Mouse (Mus musculus) testis, adult 2 months (tissue): ENCODE results near the gene Gm17364. TPM values are rescaled to one million over a fixed set of nuclear protein-coding genes. Genes with fewer than 3 reads are reported as not detected.
A peak's percentile ranks its signal among the peaks of the same experiment; 100 is the strongest.

Experiments used
- H3K27ac ChIP-seq: fragments of 200-500 bp; 2 replicates; pipeline ENCODE4 v1.5.1; 2012; ENCODE audit warnings: low read depth, low read length; ENCODE audit not compliant: control insufficient read depth, insufficient read depth
- H3K27me3 ChIP-seq: fragments of 200-500 bp; 2 replicates; pipeline ENCODE4 v1.6.1; 2012; ENCODE audit warnings: mild to moderate bottlenecking, low read length, moderate library complexity; ENCODE audit not compliant: control insufficient read depth, insufficient read depth
- H3K36me3 ChIP-seq: fragments of 200-500 bp; 2 replicates; pipeline ENCODE4 v1.6.1; 2012; ENCODE audit warnings: mild to moderate bottlenecking, low read length; ENCODE audit not compliant: control insufficient read depth, insufficient read depth
- H3K4me1 ChIP-seq: fragments of 200-500 bp; 2 replicates; pipeline ENCODE4 v1.6.1; 2012; ENCODE audit warnings: low read length; ENCODE audit not compliant: control insufficient read depth, insufficient read depth
- H3K4me3 ChIP-seq: fragments of 200-500 bp; 2 replicates; pipeline ENCODE4 v1.5.1; 2012; ENCODE audit warnings: low read depth, mild to moderate bottlenecking, low read length, moderate library complexity, mixed read lengths; ENCODE audit not compliant: control insufficient read depth
- CTCF ChIP-seq: fragments of 200-500 bp; IDR thresholded peaks from 2 replicates; pipeline ENCODE4 v1.5.1; 2012; ENCODE audit warnings: low read depth, mild to moderate bottlenecking, inconsistent platforms, low read length, moderate library complexity; ENCODE audit not compliant: control insufficient read depth, insufficient read depth, insufficient replicate concordance
- POLR2A ChIP-seq: fragments of 200-500 bp; IDR thresholded peaks from 2 replicates; pipeline ENCODE4 v1.6.1; 2012; ENCODE audit warnings: low read depth, mild to moderate bottlenecking, inconsistent platforms, low read length, moderate library complexity; ENCODE audit not compliant: control insufficient read depth
- polyA plus RNA-seq: library from polyadenylated mRNA; depleted of rRNA; stranded (reverse); fragments of >200 nt; gene quantifications from 2 replicates; pipeline ENCODE4 v1.2.3, GENCODE M21; 2012; rRNA removed

Gm17364 gene
- not detected in 2 replicates for polyA plus RNA-seq

- TF ChIP-seq POLR2A (no peak), CTCF (no peak)
- Histone ChIP-seq H3K27ac (no peak within 1 kb of the TSS), H3K27me3 (no peaks in the 10 kb centered on the region), H3K4me3 (no peak within 1 kb of the TSS), H3K36me3 (no peaks in the 10 kb centered on the region), H3K4me1 (no peaks in the 10 kb centered on the region)
Observed at GRCm38 (mm10) chr13:41273927-41274650, at the start of gene Gm17364. Gm17364 (minus strand) TSS chr13:41273977.

GRCm38 (mm10) chr13:41321433-41321832 lies 47.7 kb upstream of the Gm17364 start:
- H3K4me3 ChIP-seq: no peak overlapping the region
- H3K27me3 ChIP-seq: no peaks in the 10 kb centered on the region
- H3K4me1 ChIP-seq: no peaks in the 10 kb centered on the region
- H3K27ac ChIP-seq: no peak overlapping the region
- H3K36me3 ChIP-seq: no peaks in the 10 kb centered on the region
- no peak for TF ChIP-seq POLR2A
- no peak for TF ChIP-seq CTCF

- TF ChIP-seq CTCF: no peak
- TF ChIP-seq POLR2A: no peak
- H3K36me3 ChIP-seq: no peaks in the 10 kb centered on the region
- no peaks in the 10 kb centered on the region for H3K27me3 ChIP-seq
- H3K4me1 ChIP-seq: no peaks in the 10 kb centered on the region
- no peak overlapping the region for H3K4me3 ChIP-seq
- H3K27ac ChIP-seq: no peak overlapping the region
Observed at GRCm38 (mm10) chr13:41320749-41321148, 47.0 kb upstream of the Gm17364 start.

- Histone ChIP-seq H3K4me1 (peaks cover 2% of the 10 kb centered on the region; the same call in 1 of the 2 replicates), H3K27me3 (no peaks in the 10 kb centered on the region), H3K4me3 (no peak overlapping the region), H3K36me3 (no peaks in the 10 kb centered on the region), H3K27ac (no peak overlapping the region)
- TF ChIP-seq CTCF: peak; percentile 36; the same call in 1 of the 2 replicates
- no peak for TF ChIP-seq POLR2A
Observed at GRCm38 (mm10) chr13:41302716-41303115, 28.9 kb upstream of the Gm17364 start.

- H3K27ac ChIP-seq: no peak overlapping the region
- no peaks in the 10 kb centered on the region for H3K27me3 ChIP-seq
- TF ChIP-seq CTCF: no peak
- TF ChIP-seq POLR2A: no peak
- peaks cover 2% of the 10 kb centered on the region for H3K4me1 ChIP-seq
- H3K36me3 ChIP-seq: no peaks in the 10 kb centered on the region
- H3K4me3 ChIP-seq: no peak overlapping the region
Observed at GRCm38 (mm10) chr13:41300037-41300436, 26.3 kb upstream of the Gm17364 start.

GRCm38 (mm10) chr13:41298996-41299395 lies 25.2 kb upstream of the Gm17364 start:
- Histone ChIP-seq H3K36me3 (no peaks in the 10 kb centered on the region), H3K4me1 (peaks cover 2% of the 10 kb centered on the region), H3K4me3 (no peak overlapping the region), H3K27me3 (no peaks in the 10 kb centered on the region), H3K27ac (no peak overlapping the region)
- TF ChIP-seq CTCF (no peak), POLR2A (no peak)

GRCm38 (mm10) chr13:41298533-41298932 lies 24.8 kb upstream of the Gm17364 start:
- Histone ChIP-seq H3K36me3 (no peaks in the 10 kb centered on the region), H3K4me3 (no peak overlapping the region), H3K27me3 (no peaks in the 10 kb centered on the region), H3K4me1 (peaks cover 2% of the 10 kb centered on the region), H3K27ac (no peak overlapping the region)
- TF ChIP-seq POLR2A (no peak), CTCF (no peak)

- no peaks in the 10 kb centered on the region for H3K27me3 ChIP-seq
- H3K4me3 ChIP-seq: no peak overlapping the region
- no peak overlapping the region for H3K27ac ChIP-seq
- H3K4me1 ChIP-seq: no peaks in the 10 kb centered on the region; the same call in 1 of the 2 replicates
- TF ChIP-seq CTCF: no peak
- TF ChIP-seq POLR2A: no peak
- no peaks in the 10 kb centered on the region for H3K36me3 ChIP-seq
Observed at GRCm38 (mm10) chr13:41296396-41296795, 22.6 kb upstream of the Gm17364 start.
